Mouse (Mus musculus) ovary, adult 18-20 months (tissue): ENCODE results near the gene Papss2.

Experiments used
- DNase-seq: peaks from one replicate; pipeline ENCODE4 v3.0.0; 2022; ENCODE audit warnings: low spot score, mixed read lengths

Papss2 gene

DNA sequence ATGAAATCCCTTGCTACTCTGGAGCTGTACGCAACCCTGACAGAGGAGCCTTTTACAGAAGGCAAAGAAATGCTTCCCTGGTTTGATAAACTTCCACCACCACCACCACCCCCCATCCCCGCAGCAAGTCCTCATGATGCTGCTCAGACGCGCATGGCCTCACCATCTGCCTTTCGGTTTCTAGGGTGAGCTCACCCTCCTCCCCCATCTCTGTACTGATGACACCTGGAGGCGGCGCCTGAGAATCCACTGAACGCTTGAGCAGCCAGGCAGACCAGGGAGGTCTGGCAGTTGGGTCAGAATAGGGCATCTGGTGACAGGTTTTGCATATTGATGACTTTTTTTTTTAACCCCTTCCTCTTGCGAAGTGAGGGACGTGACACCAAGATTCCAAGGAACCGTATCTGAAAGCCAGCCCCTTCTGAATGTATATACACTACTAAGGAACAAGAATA, 117.0 kb downstream of the Papss2 start:
- peak; percentile 59 for DNase-seq

DNA sequence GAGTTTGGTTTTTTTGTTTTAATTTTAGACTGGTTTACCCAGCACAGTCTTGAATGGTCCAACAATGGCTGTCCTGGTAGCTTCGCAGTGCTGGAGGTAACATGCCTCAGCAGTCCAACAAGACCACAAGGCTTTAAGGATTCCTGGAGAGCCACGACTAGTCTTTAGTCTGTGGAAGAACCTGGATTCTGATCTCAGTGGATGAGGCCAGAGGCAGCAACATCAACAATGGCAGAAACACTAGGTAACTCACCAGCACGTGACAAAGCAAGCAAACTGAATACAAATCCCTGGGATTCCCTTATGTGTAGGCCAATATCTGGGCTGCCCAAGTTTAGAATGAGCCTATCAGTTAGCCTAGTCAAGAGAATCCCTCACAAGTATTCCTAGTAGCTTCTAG, 117.9 kb downstream of the Papss2 start:
- no peak for DNase-seq

DNA sequence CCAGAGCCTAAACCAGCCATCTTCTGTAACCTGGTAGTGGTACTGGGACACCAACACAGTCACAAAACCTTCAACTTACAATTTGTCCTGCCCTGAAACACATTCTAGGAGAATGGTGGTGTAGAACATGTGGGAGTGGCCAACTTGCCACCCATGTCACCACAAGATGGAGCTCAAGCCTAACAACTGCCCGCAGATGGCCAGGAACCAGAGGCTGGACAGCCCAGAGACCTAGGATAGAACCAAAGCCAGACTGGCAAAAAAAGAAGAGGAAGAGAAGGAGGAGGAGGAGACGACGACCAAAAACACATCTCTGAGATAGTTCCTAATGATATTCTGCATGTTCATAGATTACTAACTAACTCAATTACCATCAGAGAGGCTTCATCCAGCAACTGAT, 119.6 kb downstream of the Papss2 start:
- peak; percentile 49 for DNase-seq

DNA sequence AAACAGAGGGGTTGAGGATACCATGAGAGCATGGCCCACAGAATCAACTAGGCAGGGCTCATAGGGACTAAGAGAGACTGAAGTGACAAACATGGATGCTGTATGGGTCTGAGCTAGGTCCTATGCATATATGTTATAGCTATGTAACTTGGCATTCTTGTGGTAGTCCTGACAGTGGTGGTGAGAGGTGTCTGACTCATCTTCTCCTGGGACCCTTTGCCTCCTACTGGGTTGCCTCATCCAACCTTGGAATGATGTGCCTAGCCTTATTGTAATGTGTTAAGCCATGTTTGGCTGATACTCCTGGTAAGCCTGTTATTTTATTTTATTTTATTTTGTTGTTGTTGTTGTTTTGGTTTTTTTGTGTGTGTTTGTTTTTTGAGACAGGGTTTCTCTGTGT, 120.1 kb downstream of the Papss2 start:
- no peak for DNase-seq
